23 mouse cellular contexts compared by ENCODE assay signal in genomic region chr3:7008671-7009217, GRCm38 (mm10).
DNase-seq lines count a peak whose midpoint lies in the region; ATAC-seq and TF ChIP-seq lines count a peak whose summit lies in the region.
"Had no signal": no experiment of that assay in that cellular context is flagged by ENCODE, and none has a peak within 500 bp of the region (broad histone marks: within the 10 kb centered on the region; RNA-seq: fewer than 3 reads in every experiment).

No protein-coding gene starts in this region.

- ATAC-seq in hindbrain, postnatal 0 days: no peak
- ATAC-seq in hindbrain, embryonic 13.5 days (ENCODE audit: low FRiP score): no peak
- ATAC-seq in midbrain, embryonic 15.5 days (replicated peaks): peak; percentile 54; the same call in 1 of the 2 replicates
- ATAC-seq: intestine, postnatal 0 days had no signal

- TF ChIP-seq CTCF in hindbrain, postnatal 0 days (IDR thresholded peaks at IDR 0.05; ENCODE audit: low read depth): no peak

- no peak overlapping the region for H3K27ac ChIP-seq in hindbrain, postnatal 0 days
- no peak overlapping the region for H3K27ac ChIP-seq in hindbrain, embryonic 13.5 days
- peak overlapping the region; percentile 33; the same call in 1 of the 2 replicates for H3K27ac ChIP-seq in midbrain, embryonic 10.5 days (replicated peaks)
- peak overlapping the region; percentile 74 for H3K27ac ChIP-seq in midbrain, embryonic 15.5 days
- H3K27ac ChIP-seq: forebrain, embryonic 10.5 days; kidney, embryonic 15.5 days; limb, embryonic 13.5 days; stomach, postnatal 0 days had no signal

- no peaks in the 10 kb centered on the region for H3K9me3 ChIP-seq in hindbrain, postnatal 0 days (ENCODE audit: low read length)
- no peaks in the 10 kb centered on the region for H3K9me3 ChIP-seq in hindbrain, embryonic 13.5 days
- H3K9me3 ChIP-seq in midbrain, embryonic 10.5 days (replicated peaks): no peaks in the 10 kb centered on the region
- no peaks in the 10 kb centered on the region for H3K9me3 ChIP-seq in midbrain, embryonic 15.5 days
- H3K9me3 ChIP-seq: forebrain, embryonic 10.5 days; kidney, embryonic 15.5 days; limb, embryonic 13.5 days; lung, embryonic 15.5 days had no signal

- no peak overlapping the region for H3K4me3 ChIP-seq in hindbrain, postnatal 0 days (ENCODE audit: low read length)
- H3K4me3 ChIP-seq in hindbrain, embryonic 13.5 days: no peak overlapping the region
- H3K4me3 ChIP-seq in midbrain, embryonic 10.5 days: no peak overlapping the region
- H3K4me3 ChIP-seq in midbrain, embryonic 15.5 days: no peak overlapping the region
- H3K4me3 ChIP-seq: forebrain, embryonic 10.5 days; kidney, embryonic 15.5 days; limb, embryonic 13.5 days; lung, embryonic 15.5 days had no signal

- H3K4me1 ChIP-seq in hindbrain, postnatal 0 days (ENCODE audit: insufficient read depth, low read length): no peaks in the 10 kb centered on the region
- H3K4me1 ChIP-seq in hindbrain, embryonic 13.5 days (replicated peaks): peaks cover 5% of the 10 kb centered on the region; the same call in 1 of the 2 replicates
- H3K4me1 ChIP-seq in midbrain, embryonic 10.5 days: peaks cover 28% of the 10 kb centered on the region
- H3K4me1 ChIP-seq in midbrain, embryonic 15.5 days: peaks cover 23% of the 10 kb centered on the region
- H3K4me1 ChIP-seq: kidney, embryonic 15.5 days; lung, embryonic 15.5 days had no signal

- peak; percentile 32 for DNase-seq in hindbrain, postnatal 0 days (ENCODE audit: low spot score)
- no peak for DNase-seq in midbrain, embryonic 10.5 days (ENCODE audit: low spot score)
- no peak for DNase-seq in right cerebral cortex, postnatal 36 days (ENCODE audit: low spot score in 2 of 2)
- no peak for DNase-seq in cerebellum, adult 9-10 months
- no peak for DNase-seq in layer of hippocampus, adult 18-20 months (ENCODE audit: low spot score in 2 of 2)
- DNase-seq: adrenal gland, adult 8-10 months; B cell, adult 2 months; cerebellum, adult 11 months; heart, postnatal 14 days; kidney, postnatal 25 days; right cerebral cortex, postnatal 25 days; thymus, adult 18-20 months; thymus, postnatal 25 days had no signal

- H3K9ac ChIP-seq in hindbrain, postnatal 0 days (replicated peaks; ENCODE audit: low read length): no peak overlapping the region
- no peak overlapping the region for H3K9ac ChIP-seq in hindbrain, embryonic 13.5 days
- H3K9ac ChIP-seq in midbrain, embryonic 15.5 days: no peak overlapping the region
- H3K9ac ChIP-seq: kidney, embryonic 15.5 days; limb, embryonic 13.5 days; lung, embryonic 15.5 days had no signal

- no peak overlapping the region for H3K4me2 ChIP-seq in hindbrain, postnatal 0 days (ENCODE audit: low read depth, low read length)
- H3K4me2 ChIP-seq in hindbrain, embryonic 13.5 days: no peak overlapping the region
- peak overlapping the region; percentile 10 for H3K4me2 ChIP-seq in midbrain, embryonic 15.5 days
- H3K4me2 ChIP-seq: kidney, embryonic 15.5 days; limb, embryonic 13.5 days; liver, embryonic 11.5 days; lung, embryonic 15.5 days had no signal

- H3K36me3 ChIP-seq in hindbrain, postnatal 0 days (ENCODE audit: insufficient read depth, low read length): no peaks in the 10 kb centered on the region
- no peaks in the 10 kb centered on the region for H3K36me3 ChIP-seq in hindbrain, embryonic 13.5 days
- no peaks in the 10 kb centered on the region for H3K36me3 ChIP-seq in midbrain, embryonic 10.5 days
- no peaks in the 10 kb centered on the region for H3K36me3 ChIP-seq in midbrain, embryonic 15.5 days (replicated peaks)
- H3K36me3 ChIP-seq: forebrain, embryonic 10.5 days; kidney, embryonic 15.5 days; limb, embryonic 13.5 days; lung, embryonic 15.5 days had no signal

- no peaks in the 10 kb centered on the region for H3K27me3 ChIP-seq in hindbrain, postnatal 0 days (ENCODE audit: insufficient read depth, low read length)
- H3K27me3 ChIP-seq in hindbrain, embryonic 13.5 days: no peaks in the 10 kb centered on the region
- H3K27me3 ChIP-seq in midbrain, embryonic 10.5 days (ENCODE audit: low read depth, poor library complexity, severe bottlenecking): no peaks in the 10 kb centered on the region
- H3K27me3 ChIP-seq in midbrain, embryonic 15.5 days (replicated peaks): no peaks in the 10 kb centered on the region
- H3K27me3 ChIP-seq: CH12.LX; kidney, embryonic 15.5 days; limb, embryonic 13.5 days; lung, embryonic 15.5 days had no signal

- WGBS in hindbrain, postnatal 0 days: 64% methylated on average over 7 of the region's 7 CpGs
- WGBS in hindbrain, embryonic 13.5 days: 77% methylated on average over 7 of the region's 7 CpGs
- WGBS in midbrain, embryonic 10.5 days: 57% methylated on average over 7 of the region's 7 CpGs
- WGBS in midbrain, embryonic 15.5 days: 38% methylated on average over 7 of the region's 7 CpGs

Comparison
In these comparisons a context has a peak if more than half of its experiments do, and no peak if none do; other contexts are left out.
1. H3K27ac ChIP-seq: peak in midbrain, embryonic 10.5 days (single experiment) and midbrain, embryonic 15.5 days (single experiment); none in hindbrain, postnatal 0 days (single experiment) and hindbrain, embryonic 13.5 days (single experiment).